Mouse (Mus musculus) liver, adult 2 months (tissue): Measurements from ENCODE around the gene Cngb1. TPM values are rescaled to one million over a fixed set of nuclear protein-coding genes. Genes with fewer than 3 reads are reported as not detected.

ENCODE experiments used
- DNase-seq: peaks from one replicate; pipeline ENCODE4 v3.0.0-alpha.2; 2011; ENCODE audit warnings: low read depth, low spot score; ENCODE audit errors: extremely low read depth
- H3K27ac ChIP-seq: fragments of 200-500 bp; replicated peaks from 2 replicates; pipeline ENCODE4 v1.5.1; 2012; ENCODE audit warnings: low read depth, mild to moderate bottlenecking, control low read depth, inconsistent platforms, low read length; ENCODE audit not compliant: insufficient read depth
- H3K27me3 ChIP-seq: fragments of 200-500 bp; 2 replicates; pipeline ENCODE4 v1.6.1; 2012; ENCODE audit warnings: mild to moderate bottlenecking, moderate library complexity, low read length, inconsistent platforms; ENCODE audit not compliant: control insufficient read depth, insufficient read depth
- H3K36me3 ChIP-seq: fragments of 200-500 bp; 2 replicates; pipeline ENCODE4 v1.6.1; 2012; ENCODE audit warnings: low read length, inconsistent platforms; ENCODE audit not compliant: control insufficient read depth, insufficient read depth
- H3K4me1 ChIP-seq: fragments of 200-500 bp; 2 replicates; pipeline ENCODE4 v1.6.1; 2011; ENCODE audit warnings: low read length; ENCODE audit not compliant: control insufficient read depth, insufficient read depth
- H3K4me3 ChIP-seq: fragments of 200-500 bp; 2 replicates; pipeline ENCODE4 v1.5.1; 2011; ENCODE audit warnings: low read depth, mild to moderate bottlenecking, control low read depth, low read length, moderate library complexity; ENCODE audit not compliant: insufficient read depth
- H3K79me2 ChIP-seq: fragments of 200-500 bp; 2 replicates; pipeline ENCODE4 v1.6.1; 2012; ENCODE audit warnings: inconsistent platforms, mild to moderate bottlenecking, low read length, moderate library complexity; ENCODE audit not compliant: control insufficient read depth, insufficient read depth
- H3K9ac ChIP-seq: fragments of 200-500 bp; 2 replicates; pipeline ENCODE4 v1.6.1; 2012; ENCODE audit warnings: low read depth, mild to moderate bottlenecking, control low read depth, inconsistent platforms, low read length
- CTCF ChIP-seq: fragments of 200-500 bp; IDR thresholded peaks from 2 replicates; pipeline ENCODE4 v1.5.1; 2011; ENCODE audit warnings: low read depth, low read length, control low read depth
- POLR2A ChIP-seq: fragments of 200-500 bp; IDR thresholded peaks from 2 replicates; pipeline ENCODE4 v1.6.1; 2011; ENCODE audit warnings: low read length, control low read depth; ENCODE audit not compliant: insufficient read depth; ENCODE audit errors: extremely low read depth
- WGBS: fragments of 180-500 bp; shearing (Covaris S2); methylation state at CpG from one replicate; pipeline ENCODE4 v1.1.7; 2018; 5-methylcytosine and 5-hydroxymethylcytosine counted together
- polyA plus RNA-seq: library from polyadenylated mRNA; depleted of rRNA; stranded (reverse); fragments of >200 nt; gene quantifications from 2 replicates; pipeline ENCODE4 v1.2.3, GENCODE M21; 2012
- total RNA-seq: library from RNA; depleted of rRNA; stranded (reverse); fragments of >200 nt; gene quantifications from 2 replicates; pipeline ENCODE4 v1.2.3, GENCODE M21; 2014

Gene Cngb1
- total and polyA plus RNA-seq, 2 experiments = under 0.01 to 0.39 TPM

DNA sequence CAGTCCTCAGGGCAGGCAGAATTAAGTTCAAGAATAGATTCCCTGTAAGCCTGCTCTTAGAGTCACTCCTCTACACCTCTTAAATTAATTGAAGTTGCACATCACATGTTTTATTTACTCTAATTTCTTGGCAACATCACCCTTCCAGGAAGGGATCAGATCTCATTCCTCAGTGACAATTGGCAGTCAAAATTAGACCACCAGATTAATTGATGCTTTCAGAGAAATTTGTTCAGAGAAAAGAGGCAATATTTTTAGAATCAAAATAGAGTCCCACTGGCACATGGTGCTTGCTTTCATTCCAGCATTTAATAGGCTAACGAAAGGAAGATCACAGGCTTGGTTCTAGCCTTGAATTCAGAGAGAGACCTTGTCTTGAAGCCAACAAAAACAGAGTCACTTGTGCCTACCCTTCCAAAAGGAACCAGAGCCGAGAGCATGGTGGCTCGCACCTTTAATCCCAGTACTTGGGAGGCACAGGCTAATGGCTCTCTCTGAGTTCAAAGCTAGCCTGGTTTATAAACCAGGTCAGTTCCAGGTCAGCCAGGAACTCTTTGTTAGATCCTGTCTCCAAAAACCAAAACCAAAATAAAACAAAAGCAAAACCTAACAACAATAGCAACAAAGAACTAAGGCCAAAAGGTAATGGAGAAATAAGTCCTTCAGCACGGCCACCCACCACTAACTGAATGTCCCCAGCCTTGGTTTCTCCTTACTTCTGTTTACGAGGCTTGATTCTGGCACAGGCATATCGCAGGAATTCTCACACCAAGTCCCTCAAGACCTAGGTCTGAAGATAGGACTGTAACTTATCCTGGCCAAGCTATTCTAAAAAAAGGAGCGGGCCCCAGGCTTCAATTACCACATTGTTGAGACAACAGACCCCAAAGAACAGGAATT is 79.9 kb downstream of the Cngb1 start:
- H3K79me2 ChIP-seq = no peaks in the 10 kb centered on the region
- TF ChIP-seq POLR2A = no peak
- no peak for TF ChIP-seq CTCF
- H3K36me3 ChIP-seq = no peaks in the 10 kb centered on the region
- no peak overlapping the region for H3K27ac ChIP-seq
- WGBS = 80% methylated on average over 7 of the region's 7 CpGs
- H3K9ac ChIP-seq = no peak overlapping the region
- DNase-seq = no peak
- H3K27me3 ChIP-seq = no peaks in the 10 kb centered on the region
- no peak overlapping the region for H3K4me3 ChIP-seq
- H3K4me1 ChIP-seq = no peaks in the 10 kb centered on the region

DNA sequence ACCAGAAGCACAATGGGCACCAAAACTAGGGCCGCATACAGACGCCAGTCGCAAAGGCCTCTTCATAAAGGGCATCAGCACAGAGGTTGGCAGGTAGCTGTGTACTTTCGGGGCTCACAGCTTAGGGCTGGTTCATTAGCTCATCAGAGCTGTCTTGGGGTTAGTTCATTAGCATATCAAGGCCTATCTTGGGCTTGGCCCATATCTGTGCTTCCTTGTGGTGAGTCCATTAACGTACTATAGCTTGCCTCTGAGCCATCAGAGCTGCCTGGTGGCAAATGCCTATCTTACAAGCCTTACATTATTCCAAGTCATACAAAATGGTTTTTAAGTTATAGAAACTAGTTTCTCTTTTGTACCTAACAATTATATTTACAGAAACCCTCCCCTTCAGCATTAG is 82.4 kb downstream of the Cngb1 start:
- no peak overlapping the region for H3K27ac ChIP-seq
- WGBS = 97% methylated on average over 5 of the region's 5 CpGs
- no peaks in the 10 kb centered on the region for H3K4me1 ChIP-seq

DNA sequence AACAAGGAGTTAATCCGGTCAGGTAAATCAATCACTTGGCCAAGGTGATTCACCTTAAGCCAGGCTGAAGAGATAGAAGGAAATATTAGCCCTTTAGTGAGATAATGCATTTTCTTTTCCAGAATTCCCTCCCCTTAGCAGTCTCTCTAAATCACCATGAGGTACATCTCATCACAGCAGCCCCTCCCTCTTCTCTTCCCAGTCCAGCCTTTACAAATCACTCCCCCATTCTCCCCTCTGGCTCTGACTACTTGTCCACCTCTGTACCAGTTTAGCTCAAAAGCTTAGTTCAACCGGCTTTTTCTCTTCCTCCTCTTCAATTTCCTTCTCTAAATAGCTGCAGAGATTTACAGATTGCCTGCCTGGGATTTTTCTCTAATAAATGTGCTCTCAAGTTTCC is 85.3 kb downstream of the Cngb1 start:
- H3K4me3 ChIP-seq = no peak overlapping the region
- no peak overlapping the region for H3K27ac ChIP-seq
- no peaks in the 10 kb centered on the region for H3K27me3 ChIP-seq
- no peaks in the 10 kb centered on the region for H3K79me2 ChIP-seq
- no peaks in the 10 kb centered on the region for H3K36me3 ChIP-seq
- DNase-seq = no peak
- TF ChIP-seq CTCF (no peak), POLR2A (no peak)
- 25% methylated on average over 2 of the region's 2 CpGs for WGBS
- no peaks in the 10 kb centered on the region for H3K4me1 ChIP-seq
- no peak overlapping the region for H3K9ac ChIP-seq

More for the DNA sequence above, 82.4 kb downstream of the Cngb1 start:
- Histone ChIP-seq H3K79me2 (no peaks in the 10 kb centered on the region), H3K9ac (no peak overlapping the region), H3K36me3 (no peaks in the 10 kb centered on the region), H3K27me3 (no peaks in the 10 kb centered on the region), H3K4me3 (no peak overlapping the region)
- no peak for DNase-seq
- TF ChIP-seq POLR2A (no peak), CTCF (no peak)

DNA sequence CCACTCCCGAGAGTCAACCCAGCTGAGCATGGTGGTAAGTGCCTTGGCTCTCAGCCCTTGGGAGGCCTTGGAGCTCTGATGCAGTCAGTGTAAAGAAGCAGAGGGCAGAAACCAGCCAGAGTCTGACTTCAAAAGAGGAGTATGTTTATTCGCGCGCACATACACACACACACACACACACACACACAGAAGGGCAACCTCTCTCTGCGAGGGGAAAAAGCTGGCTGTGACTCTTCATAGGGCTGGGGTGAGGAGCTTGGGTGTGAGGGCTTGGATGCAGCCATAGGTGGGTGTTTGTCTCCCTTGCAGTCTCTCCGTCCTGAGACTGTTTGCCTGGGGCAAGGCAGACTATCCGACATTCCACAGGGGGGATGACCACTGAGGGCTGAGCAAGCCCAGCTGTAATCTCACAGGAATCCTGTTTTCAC is 85.8 kb downstream of the Cngb1 start:
- Histone ChIP-seq H3K27me3 (no peaks in the 10 kb centered on the region), H3K27ac (no peak overlapping the region), H3K9ac (no peak overlapping the region), H3K4me3 (no peak overlapping the region), H3K36me3 (no peaks in the 10 kb centered on the region), H3K4me1 (no peaks in the 10 kb centered on the region), H3K79me2 (no peaks in the 10 kb centered on the region)
- 21% methylated on average over 7 of the region's 7 CpGs for WGBS
- DNase-seq = no peak
- TF ChIP-seq POLR2A = no peak
- no peak for TF ChIP-seq CTCF

DNA sequence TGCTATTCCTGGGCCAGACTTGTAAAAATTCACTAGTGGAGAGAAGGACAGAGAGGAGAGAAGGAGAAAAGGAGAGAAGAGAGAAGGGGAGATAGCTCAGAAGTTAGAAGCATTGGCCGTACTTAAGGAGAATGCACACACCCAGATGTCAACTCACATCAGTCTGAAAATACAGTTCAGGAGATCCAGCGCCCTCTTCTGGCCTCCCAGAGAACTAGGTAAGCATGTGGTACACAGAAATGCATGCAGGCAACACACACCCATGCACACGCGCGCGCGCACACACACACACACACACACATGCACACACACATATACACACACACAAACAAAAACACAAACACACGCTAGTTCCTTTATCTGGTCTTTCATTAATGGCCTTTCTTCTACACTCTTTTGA is 86.8 kb downstream of the Cngb1 start:
- DNase-seq = no peak
- 93% methylated on average over 8 of the region's 8 CpGs for WGBS
- Histone ChIP-seq H3K9ac (no peak overlapping the region), H3K4me3 (no peak overlapping the region), H3K27ac (no peak overlapping the region), H3K27me3 (no peaks in the 10 kb centered on the region), H3K4me1 (no peaks in the 10 kb centered on the region), H3K36me3 (no peaks in the 10 kb centered on the region), H3K79me2 (no peaks in the 10 kb centered on the region)
- TF ChIP-seq POLR2A (no peak), CTCF (no peak)
